In genomic region chr17:25272326-25272725, GRCm38 (mm10) we compare ENCODE assay signal across 8 mouse cellular contexts. TPM values are rescaled to one million over a fixed set of nuclear protein-coding genes. Genes with fewer than 3 reads are reported as not detected.
DNase-seq lines count a peak whose midpoint lies in the region; ATAC-seq and TF ChIP-seq lines count a peak whose summit lies in the region.

No protein-coding gene starts in this region.

- H3K4me1 ChIP-seq in heart, embryonic 11.5 days (ENCODE audit: control insufficient read depth, insufficient read depth, low read length), result peaks cover 18% of the 10 kb centered on the region
- peaks cover 48% of the 10 kb centered on the region for H3K4me1 ChIP-seq in hindbrain, embryonic 10.5 days (replicated peaks)

- WGBS in heart, embryonic 11.5 days (ENCODE audit: insufficient replicate concordance), result under 1% methylated on average over 10 of the region's 10 CpGs
- WGBS in hindbrain, embryonic 10.5 days, result under 1% methylated on average over 10 of the region's 10 CpGs

- DNase-seq in heart, adult 8-10 months (ENCODE audit: low spot score), result no peak
- peak; percentile 70 for DNase-seq in ZHBTc4 (ENCODE audit: low read depth, low spot score)
- peak; percentile 25 for DNase-seq in hindbrain, embryonic 10.5 days (ENCODE audit: low spot score)
- DNase-seq in liver, result peak; percentile 77
- no peak for DNase-seq in urinary bladder, adult 18-20 months (ENCODE audit: low spot score in 2 of 2)
- DNase-seq in adrenal gland, postnatal 10 days, result no peak

- no peaks in the 10 kb centered on the region for H3K9me3 ChIP-seq in heart, embryonic 11.5 days (replicated peaks; ENCODE audit: control insufficient read depth, low read length)
- no peaks in the 10 kb centered on the region for H3K9me3 ChIP-seq in hindbrain, embryonic 10.5 days

- no peak for TF ChIP-seq POLR2A in myocyte (IDR thresholded peaks at IDR 0.05; ENCODE audit: insufficient read length, low read depth)

- peak overlapping the region; percentile 87 for H3ac ChIP-seq in myocyte (ENCODE audit: control insufficient read depth, insufficient read length)

- H3K27ac ChIP-seq in heart, embryonic 11.5 days (ENCODE audit: low read depth, low read length), result peak overlapping the region; percentile 99
- H3K27ac ChIP-seq in hindbrain, embryonic 10.5 days, result peak overlapping the region; percentile 100

- no peak for ATAC-seq in heart, embryonic 11.5 days (replicated peaks; ENCODE audit: insufficient number of reproducible peaks, low FRiP score, low TSS enrichment)

- H3K36me3 ChIP-seq in heart, embryonic 11.5 days (ENCODE audit: control insufficient read depth, insufficient read depth, low read length), result peaks cover 16% of the 10 kb centered on the region
- peaks cover 48% of the 10 kb centered on the region for H3K36me3 ChIP-seq in hindbrain, embryonic 10.5 days
- H3K36me3 ChIP-seq in myocyte (ENCODE audit: control insufficient read depth, insufficient read depth), result peaks cover 18% of the 10 kb centered on the region

- H3K79me2 ChIP-seq in myocyte (ENCODE audit: control insufficient read depth, insufficient read depth), result peaks cover 58% of the 10 kb centered on the region

- H3K9ac ChIP-seq in heart, embryonic 11.5 days (ENCODE audit: low read depth, low read length), result peak overlapping the region; percentile 99

- no peaks in the 10 kb centered on the region for H3K27me3 ChIP-seq in heart, embryonic 11.5 days (ENCODE audit: control insufficient read depth, insufficient read depth, low read length)
- H3K27me3 ChIP-seq in hindbrain, embryonic 10.5 days (ENCODE audit: insufficient read depth, poor library complexity, severe bottlenecking), result no peaks in the 10 kb centered on the region
- no peaks in the 10 kb centered on the region for H3K27me3 ChIP-seq in myocyte (ENCODE audit: control insufficient read depth, insufficient read depth, insufficient read length)

- H3K4me3 ChIP-seq in heart, embryonic 11.5 days (ENCODE audit: low read depth, low read length), result peak overlapping the region; percentile 94
- peak overlapping the region; percentile 96 for H3K4me3 ChIP-seq in hindbrain, embryonic 10.5 days
- H3K4me3 ChIP-seq in myocyte, result peak overlapping the region; percentile 100

- peak overlapping the region; percentile 95 for H3K4me2 ChIP-seq in heart, embryonic 11.5 days
- H3K4me2 ChIP-seq in myocyte (ENCODE audit: low read depth), result peak overlapping the region; percentile 95

TF ChIP-seq in myocyte, 11 proteins besides CTCF, POLR2A, EP300 and RAD21:
- no peak for TF ChIP-seq MYOD1 (IDR thresholded peaks at IDR 0.05; ENCODE audit: control insufficient read depth in 1 of 3, insufficient read length in 2 of 3, low read depth in 2 of 3)
- TF ChIP-seq MAX (IDR thresholded peaks at IDR 0.05; ENCODE audit: low read depth), result no peak

RNA-seq across cellular contexts. Expression of gene Ube2i, which starts 2.1 kb away (rescaled TPM):
- 471 and 482 TPM in 2 replicates for polyA plus RNA-seq in heart, embryonic 11.5 days (2014; fragmentation: Nextera tagmentation; extraction: Ambion mirVana)
- 10 to 100 TPM; 86.5 to 98.1 (median 89.4) TPM for total RNA-seq in heart, adult 8-10 months (2022)
- polyA plus RNA-seq in hindbrain, embryonic 10.5 days (2016; fragmentation: Nextera tagmentation; extraction: Ambion mirVana), result 862 and 894 TPM in 2 replicates
- polyA plus RNA-seq in myocyte (2012; fragmentation: generic; extraction: Trizol), result 246 TPM
- total RNA-seq in adrenal gland, postnatal 10 days (2021), result 100 to 1,000 TPM; 221 to 242 TPM

RNA-seq across cellular contexts. Expression of gene Baiap3, which starts 16.2 kb away (rescaled TPM):
- 0.35 and 0.63 TPM in 2 replicates for polyA plus RNA-seq in heart, embryonic 11.5 days (2014; fragmentation: Nextera tagmentation; extraction: Ambion mirVana)
- total RNA-seq in heart, adult 8-10 months (2022), result 1 to 10 TPM in 1 of 4 experiments, under 1 TPM in 3; 0.52 to 1.5 (median 0.73) TPM
- 2.3 and 3.5 TPM in 2 replicates for polyA plus RNA-seq in hindbrain, embryonic 10.5 days (2016; fragmentation: Nextera tagmentation; extraction: Ambion mirVana)
- polyA plus RNA-seq in myocyte (2012; fragmentation: generic; extraction: Trizol), result 0.01 TPM
- 10 to 100 TPM in 1 of 2 experiments, 1 to 10 TPM in 1; 6.4 to 11.8 TPM for total RNA-seq in adrenal gland, postnatal 10 days (2021)

RNA-seq across cellular contexts. Expression of gene Prss34, which starts 25.9 kb away (rescaled TPM):
- polyA plus RNA-seq in heart, embryonic 11.5 days (2014; fragmentation: Nextera tagmentation; extraction: Ambion mirVana), result not detected in 2 replicates
- under 1 TPM in 1 of 4 experiments, not detected in 3; 0.23 TPM for total RNA-seq in heart, adult 8-10 months (2022)
- not detected in 2 replicates for polyA plus RNA-seq in hindbrain, embryonic 10.5 days (2016; fragmentation: Nextera tagmentation; extraction: Ambion mirVana)
- not detected for polyA plus RNA-seq in myocyte (2012; fragmentation: generic; extraction: Trizol)
- total RNA-seq in adrenal gland, postnatal 10 days (2021), result 1 to 10 TPM; 1.8 to 2.4 TPM

RNA-seq across cellular contexts. Expression of gene Tsr3, which starts 32.4 kb away (rescaled TPM):
- 32.1 and 33.6 TPM in 2 replicates for polyA plus RNA-seq in heart, embryonic 11.5 days (2014; fragmentation: Nextera tagmentation; extraction: Ambion mirVana)
- total RNA-seq in heart, adult 8-10 months (2022), result 10 to 100 TPM in 1 of 4 experiments, 1 to 10 TPM in 3; 6.2 to 10.5 (median 8.2) TPM
- polyA plus RNA-seq in hindbrain, embryonic 10.5 days (2016; fragmentation: Nextera tagmentation; extraction: Ambion mirVana), result 76.9 and 86.4 TPM in 2 replicates
- 44.7 TPM for polyA plus RNA-seq in myocyte (2012; fragmentation: generic; extraction: Trizol)
- 10 to 100 TPM; 22.1 to 22.6 TPM for total RNA-seq in adrenal gland, postnatal 10 days (2021)

RNA-seq across cellular contexts. Expression of gene Gnptg, which starts 32.4 kb away (rescaled TPM):
- polyA plus RNA-seq in heart, embryonic 11.5 days (2014; fragmentation: Nextera tagmentation; extraction: Ambion mirVana), result 22.6 and 25.5 TPM in 2 replicates
- total RNA-seq in heart, adult 8-10 months (2022), result 10 to 100 TPM; 11.6 to 17.1 (median 14.5) TPM
- polyA plus RNA-seq in hindbrain, embryonic 10.5 days (2016; fragmentation: Nextera tagmentation; extraction: Ambion mirVana), result 63.3 and 73.2 TPM in 2 replicates
- 26.5 TPM for polyA plus RNA-seq in myocyte (2012; fragmentation: generic; extraction: Trizol)
- 10 to 100 TPM; 30.6 to 30.7 TPM for total RNA-seq in adrenal gland, postnatal 10 days (2021)

Comparison
In these comparisons a context has a peak if more than half of its experiments do, and no peak if none do; other contexts are left out.
1. DNase-seq: peak in ZHBTc4 (single experiment), hindbrain, embryonic 10.5 days (single experiment) and liver (single experiment); none in heart, adult 8-10 months (single experiment), urinary bladder, adult 18-20 months (0 of 2) and adrenal gland, postnatal 10 days (single experiment).
2. Peak in every context shown above with its lines, with median percentiles within 50 percentile points of each other: H3K4me3 ChIP-seq.